Mouse (Mus musculus) spleen, adult 2 months (tissue): Measurements from ENCODE around the gene AC124108.1. TPM values are rescaled to one million over a fixed set of nuclear protein-coding genes. Genes with fewer than 3 reads are reported as not detected.

Experiments
- DNase-seq, 2 experiments: peaks; one replicate each; pipeline versions ENCODE4 v3.0.0 to v3.0.0-alpha.2; 2012 to 2021; ENCODE audit warnings: low spot score in 2 of 2, low read depth in 1 of 2
- H3K27ac ChIP-seq: fragments of 200-500 bp; 2 replicates; pipeline ENCODE4 v1.5.1; 2012; ENCODE audit warnings: low read length, inconsistent platforms; ENCODE audit not compliant: insufficient read depth
- H3K27me3 ChIP-seq: fragments of 200-500 bp; 2 replicates; pipeline ENCODE4 v1.6.1; 2012; ENCODE audit warnings: mild to moderate bottlenecking, moderate library complexity, low read length, inconsistent platforms; ENCODE audit not compliant: control insufficient read depth, insufficient read depth
- H3K36me3 ChIP-seq: fragments of 200-500 bp; 2 replicates; pipeline ENCODE4 v1.6.1; 2012; ENCODE audit warnings: mild to moderate bottlenecking, low read length, inconsistent platforms; ENCODE audit not compliant: control insufficient read depth, insufficient read depth
- H3K4me1 ChIP-seq: fragments of 200-500 bp; 2 replicates; pipeline ENCODE4 v1.6.1; 2011; ENCODE audit warnings: inconsistent platforms; ENCODE audit not compliant: control insufficient read depth, insufficient read depth, insufficient read length
- H3K4me3 ChIP-seq: fragments of 200-500 bp; 2 replicates; pipeline ENCODE4 v1.5.1; 2011; ENCODE audit warnings: mild to moderate bottlenecking, inconsistent platforms; ENCODE audit not compliant: insufficient read depth, insufficient read length; ENCODE audit errors: extremely low read depth
- CTCF ChIP-seq: fragments of 200-500 bp; IDR thresholded peaks from 2 replicates; pipeline ENCODE4 v1.5.1; 2011; ENCODE audit warnings: mild to moderate bottlenecking, inconsistent platforms; ENCODE audit not compliant: insufficient read depth, insufficient read length, insufficient replicate concordance; ENCODE audit errors: extremely low read depth
- POLR2A ChIP-seq: fragments of 200-500 bp; IDR thresholded peaks from 2 replicates; pipeline ENCODE4 v1.6.1; 2011; ENCODE audit warnings: low read depth, low read length, inconsistent platforms
- WGBS: fragments of 180-500 bp; shearing (Covaris S2); methylation state at CpG from one replicate; pipeline ENCODE4 v1.1.7; 2018; 5-methylcytosine and 5-hydroxymethylcytosine counted together
- polyA plus RNA-seq: library from polyadenylated mRNA; depleted of rRNA; stranded (reverse); fragments of >200 nt; gene quantifications from 2 replicates; pipeline ENCODE4 v1.2.3, GENCODE M21; 2012

Gene AC124108.1
- polyA plus RNA-seq, 1 experiment = not detected

GRCm38 (mm10) chr1:132195100-132195499, 3.8 kb downstream of the AC124108.1 start:
- H3K27me3 ChIP-seq = peaks cover 17% of the 10 kb centered on the region
- H3K4me3 ChIP-seq = no peak overlapping the region
- no peak for TF ChIP-seq POLR2A
- TF ChIP-seq CTCF = no peak
- no peak overlapping the region for H3K27ac ChIP-seq
- no peaks in the 10 kb centered on the region for H3K36me3 ChIP-seq
- DNase-seq = no peak
- 81% methylated on average over 9 of the region's 9 CpGs for WGBS
- H3K4me1 ChIP-seq = peaks cover 8% of the 10 kb centered on the region

GRCm38 (mm10) chr1:132195681-132196080, 4.4 kb downstream of the AC124108.1 start:
- Histone ChIP-seq H3K27me3 (peaks cover 12% of the 10 kb centered on the region), H3K4me3 (no peak overlapping the region), H3K36me3 (no peaks in the 10 kb centered on the region), H3K27ac (no peak overlapping the region), H3K4me1 (peaks cover 6% of the 10 kb centered on the region)
- 66% methylated on average over 5 of the region's 5 CpGs for WGBS
- no peak for DNase-seq
- TF ChIP-seq CTCF = no peak
- TF ChIP-seq POLR2A = no peak

GRCm38 (mm10) chr1:132196337-132196736, 5.1 kb downstream of the AC124108.1 start:
- no peak overlapping the region for H3K27ac ChIP-seq
- TF ChIP-seq POLR2A (no peak), CTCF (no peak)
- no peaks in the 10 kb centered on the region for H3K36me3 ChIP-seq
- H3K4me1 ChIP-seq = peaks cover 3% of the 10 kb centered on the region; the same call in 1 of the 2 replicates
- no peak for DNase-seq
- no peak overlapping the region for H3K4me3 ChIP-seq
- peaks cover 8% of the 10 kb centered on the region for H3K27me3 ChIP-seq
- WGBS = 72% methylated on average over 7 of the region's 7 CpGs

GRCm38 (mm10) chr1:132197666-132198065, 6.4 kb downstream of the AC124108.1 start:
- Histone ChIP-seq H3K27ac (no peak overlapping the region), H3K36me3 (no peaks in the 10 kb centered on the region), H3K27me3 (no peaks in the 10 kb centered on the region; the same call in 1 of the 2 replicates), H3K4me3 (no peak overlapping the region), H3K4me1 (peaks cover 3% of the 10 kb centered on the region; the same call in 1 of the 2 replicates)
- TF ChIP-seq CTCF (no peak), POLR2A (no peak)
- WGBS = 66% methylated on average over 9 of the region's 9 CpGs
- no peak for DNase-seq

GRCm38 (mm10) chr1:132198401-132199071, 7.3 kb downstream of the AC124108.1 start:
- WGBS = 88% methylated on average over 16 of the region's 16 CpGs
- H3K4me1 ChIP-seq = peaks cover 3% of the 10 kb centered on the region; the same call in 1 of the 2 replicates
- TF ChIP-seq CTCF (no peak), POLR2A (no peak)
- no peak overlapping the region for H3K27ac ChIP-seq
- no peak overlapping the region for H3K4me3 ChIP-seq
- H3K36me3 ChIP-seq = no peaks in the 10 kb centered on the region
- H3K27me3 ChIP-seq = no peaks in the 10 kb centered on the region
- no peak for DNase-seq

GRCm38 (mm10) chr1:132199244-132199643, 8.0 kb downstream of the AC124108.1 start:
- Histone ChIP-seq H3K27ac (no peak overlapping the region), H3K36me3 (no peaks in the 10 kb centered on the region), H3K27me3 (no peaks in the 10 kb centered on the region), H3K4me1 (peaks cover 3% of the 10 kb centered on the region; the same call in 1 of the 2 replicates), H3K4me3 (no peak overlapping the region)
- no peak for TF ChIP-seq CTCF
- TF ChIP-seq POLR2A = no peak
- WGBS = 81% methylated on average over 6 of the region's 6 CpGs
- no peak for DNase-seq

GRCm38 (mm10) chr1:132199934-132200333, 8.7 kb downstream of the AC124108.1 start:
- Histone ChIP-seq H3K4me3 (no peak overlapping the region), H3K36me3 (no peaks in the 10 kb centered on the region), H3K27ac (no peak overlapping the region), H3K4me1 (peaks cover 3% of the 10 kb centered on the region; the same call in 1 of the 2 replicates), H3K27me3 (no peaks in the 10 kb centered on the region; the same call in 1 of the 2 replicates)
- TF ChIP-seq POLR2A (no peak), CTCF (no peak)
- 45% methylated on average over 12 of the region's 12 CpGs for WGBS
- no peak for DNase-seq
